Mouse (Mus musculus) embryonic fibroblast, embryonic 13.5 days (primary cell): Measurements from ENCODE around the gene Plxdc1.

Experiments
- CTCF ChIP-seq: IDR thresholded peaks from 2 replicates; pipeline ENCODE4 v1.5.1; 2011; ENCODE audit warnings: mild to moderate bottlenecking, control low read depth, low read length, moderate library complexity, borderline replicate concordance; ENCODE audit not compliant: insufficient read depth
- POLR2A ChIP-seq: IDR thresholded peaks from 2 replicates; pipeline ENCODE4 v1.6.1; 2011; ENCODE audit warnings: low read depth, mild to moderate bottlenecking, control low read depth, low read length, moderate library complexity

- TF ChIP-seq CTCF (no peak), POLR2A (no peak)
These were observed 47.8 kb upstream of the Plxdc1 start for GRCm38 (mm10) chr11:98034061-98034460.
